Mouse (Mus musculus): Measurements from ENCODE around the gene Zfp286.
"Not testable (repeated sequence)": the region's sequence is repeated elsewhere in the genome, so short reads cannot be mapped to it uniquely, and the experiment has no call there.

DNA sequence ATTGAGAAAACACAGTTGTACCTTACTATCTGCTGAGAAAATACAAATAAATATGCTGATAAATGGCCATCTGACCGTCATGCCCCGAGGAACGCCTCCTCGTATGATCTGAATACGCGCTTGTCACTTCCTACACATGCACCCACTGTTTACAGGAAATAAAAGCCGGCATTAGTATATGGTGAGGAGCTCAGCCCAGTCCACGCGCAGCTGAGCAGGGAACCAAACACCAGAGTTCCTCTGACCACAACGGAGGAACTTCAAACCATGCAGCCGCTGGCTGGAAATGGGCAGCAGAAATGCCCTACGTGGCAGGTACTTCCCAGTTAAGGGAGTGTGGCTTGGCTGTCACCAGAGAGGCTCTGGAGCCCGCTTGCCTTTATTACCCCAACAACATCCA is 39.8 kb downstream of the Zfp286 start:
- TF ChIP-seq CTCF (IDR thresholded peaks at IDR 0.05; ENCODE audit: low read depth, low read length); EP300 (IDR thresholded peaks at IDR 0.05; ENCODE audit: insufficient read depth, low read depth, low read length); POLR2A (IDR thresholded peaks at IDR 0.05; ENCODE audit: insufficient read depth, low read length): not testable (repeated sequence)
